Mouse (Mus musculus): ENCODE data around the gene Rbm15b. TPM values are rescaled to one million over a fixed set of nuclear protein-coding genes. Genes with fewer than 3 reads are reported as not detected.

The Rbm15b gene
- polyA plus RNA-seq, 2 experiments: 18.8 to 21.3 TPM

- DNase-seq (ENCODE audit: low spot score) (no peak), ATAC-seq (ENCODE audit: low FRiP score, low read depth) (no peak)
- 87% methylated on average over 7 of the region's 7 CpGs for WGBS
- no peaks in the 10 kb centered on the region for H3K9me3 ChIP-seq (ENCODE audit: control insufficient read depth, low read length)
- no peaks in the 10 kb centered on the region for H3K4me1 ChIP-seq (ENCODE audit: control insufficient read depth, insufficient read depth, low read length)
- no peak overlapping the region for H3K4me2 ChIP-seq (replicated peaks; ENCODE audit: low read depth, low read length, severe bottlenecking)
- no peaks in the 10 kb centered on the region for H3K27me3 ChIP-seq (ENCODE audit: control insufficient read depth, insufficient read depth, low read length)
- H3K4me3 ChIP-seq (replicated peaks; ENCODE audit: low read length): no peak overlapping the region
- no peak for TF ChIP-seq POLR2A (IDR thresholded peaks at IDR 0.05; ENCODE audit: borderline replicate concordance, extremely low read depth, insufficient read depth, insufficient read length)
- no peak overlapping the region for H3K9ac ChIP-seq (ENCODE audit: low read depth, low read length, severe bottlenecking)
- H3K27ac ChIP-seq (replicated peaks; ENCODE audit: low read depth, low read length): no peak overlapping the region
- no peaks in the 10 kb centered on the region for H3K36me3 ChIP-seq (ENCODE audit: control insufficient read depth, insufficient read depth, low read length)
Observed at GRCm38 (mm10) chr9:106901596-106901995, 14.4 kb upstream of the Rbm15b start.

GRCm38 (mm10) chr9:106898901-106899300 is 11.7 kb upstream of the Rbm15b start:
- DNase-seq (ENCODE audit: low spot score) (no peak), ATAC-seq (ENCODE audit: low FRiP score, low read depth) (no peak)
- 75% methylated on average over 1 of the region's 1 CpGs for WGBS
- Histone ChIP-seq H3K36me3 (ENCODE audit: control insufficient read depth, insufficient read depth, low read length) (no peaks in the 10 kb centered on the region), H3K4me1 (ENCODE audit: control insufficient read depth, insufficient read depth, low read length) (no peaks in the 10 kb centered on the region), H3K27ac (replicated peaks; ENCODE audit: low read depth, low read length) (no peak overlapping the region), H3K9ac (ENCODE audit: low read depth, low read length, severe bottlenecking) (no peak overlapping the region), H3K4me3 (replicated peaks; ENCODE audit: low read length) (no peak overlapping the region), H3K9me3 (ENCODE audit: control insufficient read depth, low read length) (no peaks in the 10 kb centered on the region), H3K27me3 (ENCODE audit: control insufficient read depth, insufficient read depth, low read length) (no peaks in the 10 kb centered on the region), H3K4me2 (replicated peaks; ENCODE audit: low read depth, low read length, severe bottlenecking) (no peak overlapping the region)
- no peak for TF ChIP-seq POLR2A (IDR thresholded peaks at IDR 0.05; ENCODE audit: borderline replicate concordance, extremely low read depth, insufficient read depth, insufficient read length)

- H3K27ac ChIP-seq (replicated peaks; ENCODE audit: low read depth, low read length): no peak overlapping the region
- 55% methylated on average over 3 of the region's 3 CpGs for whole genome bisulfite sequencing
- no peaks in the 10 kb centered on the region for H3K27me3 ChIP-seq (ENCODE audit: control insufficient read depth, insufficient read depth, low read length)
- DNase-seq (ENCODE audit: low spot score) (no peak), ATAC-seq (ENCODE audit: low FRiP score, low read depth) (no peak)
- H3K4me2 ChIP-seq (replicated peaks; ENCODE audit: low read depth, low read length, severe bottlenecking): no peak overlapping the region
- no peaks in the 10 kb centered on the region for H3K9me3 ChIP-seq (ENCODE audit: control insufficient read depth, low read length)
- H3K4me3 ChIP-seq (replicated peaks; ENCODE audit: low read length): no peak overlapping the region
- peaks cover 25% of the 10 kb centered on the region for H3K36me3 ChIP-seq (ENCODE audit: control insufficient read depth, insufficient read depth, low read length)
- H3K9ac ChIP-seq (ENCODE audit: low read depth, low read length, severe bottlenecking): no peak overlapping the region
- TF ChIP-seq POLR2A (IDR thresholded peaks at IDR 0.05; ENCODE audit: borderline replicate concordance, extremely low read depth, insufficient read depth, insufficient read length): no peak
- peaks cover 11% of the 10 kb centered on the region for H3K4me1 ChIP-seq (ENCODE audit: control insufficient read depth, insufficient read depth, low read length)
Observed at GRCm38 (mm10) chr9:106893327-106893726, 6.1 kb upstream of the Rbm15b start.

- no peaks in the 10 kb centered on the region for H3K9me3 ChIP-seq (ENCODE audit: control insufficient read depth, low read length)
- peak overlapping the region; percentile 89 for H3K9ac ChIP-seq (ENCODE audit: low read depth, low read length, severe bottlenecking)
- H3K4me2 ChIP-seq (replicated peaks; ENCODE audit: low read depth, low read length, severe bottlenecking): peak overlapping the region; percentile 55
- ATAC-seq (ENCODE audit: low FRiP score, low read depth) (no peak), DNase-seq (ENCODE audit: low spot score) (no peak)
- no peaks in the 10 kb centered on the region for H3K27me3 ChIP-seq (ENCODE audit: control insufficient read depth, insufficient read depth, low read length)
- peak overlapping the region; percentile 83 for H3K27ac ChIP-seq (replicated peaks; ENCODE audit: low read depth, low read length)
- peak overlapping the region; percentile 92 for H3K4me3 ChIP-seq (replicated peaks; ENCODE audit: low read length)
- peaks cover 11% of the 10 kb centered on the region for H3K4me1 ChIP-seq (ENCODE audit: control insufficient read depth, insufficient read depth, low read length)
- peaks cover 30% of the 10 kb centered on the region for H3K36me3 ChIP-seq (ENCODE audit: control insufficient read depth, insufficient read depth, low read length)
- 0% methylated on average over 9 of the region's 9 CpGs for WGBS
- TF ChIP-seq POLR2A (IDR thresholded peaks at IDR 0.05; ENCODE audit: borderline replicate concordance, extremely low read depth, insufficient read depth, insufficient read length): no peak
Observed at GRCm38 (mm10) chr9:106892552-106892875, 5.3 kb upstream of the Rbm15b start.

GRCm38 (mm10) chr9:106891829-106892551 is 4.8 kb upstream of the Rbm15b start, which contains the start of gene Manf:
TSS of gene Manf (minus strand) at chr9:106891979.
- WGBS: under 1% methylated on average over 48 of the region's 59 CpGs
- H3K9ac ChIP-seq (ENCODE audit: low read depth, low read length, severe bottlenecking): peak within 1 kb of the TSS; percentile 89
- H3K4me2 ChIP-seq (replicated peaks; ENCODE audit: low read depth, low read length, severe bottlenecking): peak within 1 kb of the TSS; percentile 69
- H3K4me3 ChIP-seq (replicated peaks; ENCODE audit: low read length): peak within 1 kb of the TSS; percentile 92
- H3K27ac ChIP-seq (replicated peaks; ENCODE audit: low read depth, low read length): peak within 1 kb of the TSS; percentile 83
- H3K36me3 ChIP-seq (ENCODE audit: control insufficient read depth, insufficient read depth, low read length): peaks cover 31% of the 10 kb centered on the region
- DNase-seq (ENCODE audit: low spot score) (peak; percentile 98), ATAC-seq (ENCODE audit: low FRiP score, low read depth) (peak; percentile 98)
- no peaks in the 10 kb centered on the region for H3K9me3 ChIP-seq (ENCODE audit: control insufficient read depth, low read length)
- H3K27me3 ChIP-seq (ENCODE audit: control insufficient read depth, insufficient read depth, low read length): no peaks in the 10 kb centered on the region
- TF ChIP-seq POLR2A (IDR thresholded peaks at IDR 0.05; ENCODE audit: borderline replicate concordance, extremely low read depth, insufficient read depth, insufficient read length): peak; percentile 93
- peaks cover 11% of the 10 kb centered on the region for H3K4me1 ChIP-seq (ENCODE audit: control insufficient read depth, insufficient read depth, low read length)

Data from limb, embryonic 14.5 days (tissue).